Mouse (Mus musculus) ES-E14 (cell line): ENCODE measurements around the gene Unc5c.

Experiments used
- MAFK ChIP-seq: IDR thresholded peaks from 2 replicates; pipeline ENCODE4 v1.6.1; 2014; ENCODE audit warnings: mild to moderate bottlenecking, low read depth, low read length, inconsistent platforms; ENCODE audit not compliant: insufficient read depth
- ZC3H11A ChIP-seq: IDR thresholded peaks from 2 replicates; pipeline ENCODE4 v1.6.1; 2012; ENCODE audit warnings: low read depth, mild to moderate bottlenecking, inconsistent platforms, low read length, borderline replicate concordance

DNA sequence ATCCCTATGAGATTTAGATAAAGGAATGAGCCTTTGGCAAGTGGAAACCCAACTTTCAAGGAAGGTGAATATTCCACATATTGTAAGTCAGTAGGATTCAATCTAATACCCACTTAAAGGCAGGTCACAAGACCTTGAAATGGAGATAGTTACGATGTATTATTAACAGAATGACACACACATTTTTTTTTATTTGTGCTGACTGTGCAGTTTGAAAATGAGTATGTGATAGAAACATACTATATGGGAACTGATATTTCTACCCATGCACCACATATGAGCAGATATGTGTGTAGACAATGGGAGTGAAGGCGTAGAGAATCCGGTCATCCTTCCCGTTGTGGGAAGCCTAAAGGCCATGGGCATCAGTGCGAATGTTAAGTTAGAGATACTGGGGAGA lies 419.2 kb downstream of the Unc5c start:
- no peak for TF ChIP-seq ZC3H11A
- TF ChIP-seq MAFK: peak; percentile 77
